Mouse (Mus musculus) embryonic facial prominence, embryonic 12.5 days (tissue): ENCODE measurements around the gene 4930564D02Rik. TPM values are rescaled to one million over a fixed set of nuclear protein-coding genes. Genes with fewer than 3 reads are reported as not detected.

Experiments
- ATAC-seq: fragments of 200-750 bp; cut with Nextera tagmentation; 2 replicates; pipeline ENCODE4 v1.8.0; 2017; ENCODE audit not compliant: insufficient number of reproducible peaks, insufficient read depth, low FRiP score, low TSS enrichment
- H3K27ac ChIP-seq: fragments of 300-500 bp; sonication (generic); 2 replicates; pipeline ENCODE4 v1.5.1; 2016; ENCODE audit warnings: mild to moderate bottlenecking
- H3K27me3 ChIP-seq: fragments of 300-500 bp; sonication (generic); 2 replicates; pipeline ENCODE4 v1.6.1; 2016; ENCODE audit warnings: mild to moderate bottlenecking, moderate library complexity
- H3K36me3 ChIP-seq: fragments of 300-500 bp; sonication (generic); 2 replicates; pipeline ENCODE4 v1.6.1; 2016; ENCODE audit warnings: mild to moderate bottlenecking
- H3K4me1 ChIP-seq: fragments of 300-500 bp; sonication (generic); 2 replicates; pipeline ENCODE4 v1.6.1; 2016
- H3K4me2 ChIP-seq: fragments of 300-500 bp; sonication (generic); replicated peaks from 2 replicates; pipeline ENCODE4 v1.6.1; 2016; ENCODE audit warnings: mild to moderate bottlenecking, moderate library complexity
- H3K4me3 ChIP-seq: fragments of 300-500 bp; sonication (generic); 2 replicates; pipeline ENCODE4 v1.5.1; 2016; ENCODE audit warnings: mild to moderate bottlenecking
- H3K9ac ChIP-seq: fragments of 300-500 bp; sonication (generic); 2 replicates; pipeline ENCODE4 v1.6.1; 2016; ENCODE audit warnings: mild to moderate bottlenecking, moderate library complexity
- H3K9me3 ChIP-seq: fragments of 300-500 bp; sonication (generic); 2 replicates; pipeline ENCODE4 v1.6.1; 2016; ENCODE audit warnings: mild to moderate bottlenecking, moderate library complexity
- WGBS: fragments of 180-500 bp; shearing (Covaris S2); methylation state at CpG from one replicate; pipeline ENCODE4 v1.1.7; 2016; 5-methylcytosine and 5-hydroxymethylcytosine counted together
- polyA plus RNA-seq: library from polyadenylated mRNA; unstranded; fragments of >200 nt; fragmentation: Nextera tagmentation; extraction: Ambion mirVana; gene quantifications from 2 replicates; pipeline ENCODE4 v1.2.1, GENCODE M21; 2016

4930564D02Rik gene
- polyA plus RNA-seq, 1 experiment from 2014 or later, result not detected

GRCm38 (mm10) chr3:105060992-105061391, 5.7 kb upstream of the 4930564D02Rik start:
- whole genome bisulfite sequencing, result 26% methylated on average over 6 of the region's 6 CpGs
- no peaks in the 10 kb centered on the region for H3K36me3 ChIP-seq
- ATAC-seq, result no peak
- H3K4me3 ChIP-seq, result no peak overlapping the region
- H3K27me3 ChIP-seq, result no peaks in the 10 kb centered on the region; the same call in 1 of the 2 replicates
- H3K4me2 ChIP-seq, result no peak overlapping the region
- peak overlapping the region; percentile 51; the same call in 1 of the 2 replicates for H3K27ac ChIP-seq
- no peak overlapping the region for H3K9ac ChIP-seq
- H3K4me1 ChIP-seq, result no peaks in the 10 kb centered on the region
- H3K9me3 ChIP-seq, result no peaks in the 10 kb centered on the region

- no peak for ATAC-seq
- H3K4me1 ChIP-seq, result no peaks in the 10 kb centered on the region
- H3K4me2 ChIP-seq, result no peak overlapping the region
- no peak overlapping the region for H3K4me3 ChIP-seq
- H3K9me3 ChIP-seq, result no peaks in the 10 kb centered on the region
- H3K27ac ChIP-seq, result 0 out of 2 replicates have a peak overlapping the region, but pooled peaks have one; percentile 19
- H3K27me3 ChIP-seq, result no peaks in the 10 kb centered on the region; the same call in 1 of the 2 replicates
- WGBS, result 69% methylated on average over 3 of the region's 3 CpGs
- H3K36me3 ChIP-seq, result no peaks in the 10 kb centered on the region
- H3K9ac ChIP-seq, result no peak overlapping the region
These were observed 5.1 kb upstream of the 4930564D02Rik start for GRCm38 (mm10) chr3:105061496-105061895.

- no peaks in the 10 kb centered on the region; the same call in 1 of the 2 replicates for H3K27me3 ChIP-seq
- no peak overlapping the region for H3K9ac ChIP-seq
- no peaks in the 10 kb centered on the region for H3K9me3 ChIP-seq
- H3K27ac ChIP-seq, result no peak overlapping the region
- H3K4me2 ChIP-seq, result no peak overlapping the region
- H3K4me3 ChIP-seq, result no peak overlapping the region
- H3K4me1 ChIP-seq, result no peaks in the 10 kb centered on the region
- no peak for ATAC-seq
- WGBS, result 50% methylated on average over 1 of the region's 1 CpGs
- H3K36me3 ChIP-seq, result no peaks in the 10 kb centered on the region
These were observed 4.7 kb upstream of the 4930564D02Rik start for GRCm38 (mm10) chr3:105061991-105062390.

- Histone ChIP-seq H3K4me1 (no peaks in the 10 kb centered on the region), H3K4me2 (no peak overlapping the region), H3K9ac (no peak overlapping the region), H3K27me3 (no peaks in the 10 kb centered on the region; the same call in 1 of the 2 replicates), H3K9me3 (no peaks in the 10 kb centered on the region), H3K4me3 (no peak overlapping the region), H3K27ac (no peak overlapping the region), H3K36me3 (no peaks in the 10 kb centered on the region)
- 83% methylated on average over 9 of the region's 9 CpGs for WGBS
- no peak for ATAC-seq
These were observed 4.0 kb upstream of the 4930564D02Rik start for GRCm38 (mm10) chr3:105062676-105063075.

- Histone ChIP-seq H3K27me3 (no peaks in the 10 kb centered on the region), H3K4me1 (peaks cover 6% of the 10 kb centered on the region; the same call in 1 of the 2 replicates), H3K4me3 (no peak overlapping the region), H3K36me3 (no peaks in the 10 kb centered on the region), H3K4me2 (no peak overlapping the region), H3K9ac (no peak overlapping the region), H3K9me3 (no peaks in the 10 kb centered on the region), H3K27ac (no peak overlapping the region)
- no peak for ATAC-seq
- 34% methylated on average over 8 of the region's 8 CpGs for WGBS
These were observed 3.9 kb downstream of the 4930564D02Rik start for GRCm38 (mm10) chr3:105070553-105070952.

- 90% methylated on average over 5 of the region's 5 CpGs for WGBS
- H3K9ac ChIP-seq, result no peak overlapping the region
- no peaks in the 10 kb centered on the region for H3K36me3 ChIP-seq
- H3K4me3 ChIP-seq, result no peak overlapping the region
- H3K27ac ChIP-seq, result no peak overlapping the region
- H3K4me1 ChIP-seq, result peaks cover 6% of the 10 kb centered on the region; the same call in 1 of the 2 replicates
- H3K27me3 ChIP-seq, result no peaks in the 10 kb centered on the region
- ATAC-seq, result no peak
- H3K4me2 ChIP-seq, result no peak overlapping the region
- H3K9me3 ChIP-seq, result no peaks in the 10 kb centered on the region
These were observed 4.6 kb downstream of the 4930564D02Rik start for GRCm38 (mm10) chr3:105071251-105071650.

GRCm38 (mm10) chr3:105072536-105072935, 5.9 kb downstream of the 4930564D02Rik start:
- H3K4me3 ChIP-seq, result no peak overlapping the region
- H3K9me3 ChIP-seq, result no peaks in the 10 kb centered on the region
- WGBS, result 86% methylated on average over 10 of the region's 10 CpGs
- H3K9ac ChIP-seq, result no peak overlapping the region
- H3K27me3 ChIP-seq, result no peaks in the 10 kb centered on the region
- no peak overlapping the region for H3K27ac ChIP-seq
- H3K4me2 ChIP-seq, result no peak overlapping the region
- H3K4me1 ChIP-seq, result peaks cover 6% of the 10 kb centered on the region; the same call in 1 of the 2 replicates
- H3K36me3 ChIP-seq, result no peaks in the 10 kb centered on the region
- no peak for ATAC-seq

GRCm38 (mm10) chr3:105075796-105076195, 9.2 kb downstream of the 4930564D02Rik start:
- Histone ChIP-seq H3K36me3 (no peaks in the 10 kb centered on the region), H3K4me3 (no peak overlapping the region), H3K27me3 (no peaks in the 10 kb centered on the region), H3K9me3 (no peaks in the 10 kb centered on the region), H3K27ac (no peak overlapping the region), H3K9ac (no peak overlapping the region), H3K4me2 (no peak overlapping the region), H3K4me1 (0 out of 2 replicates have a peak, but pooled peaks cover 2% of the 10 kb centered on the region)
- ATAC-seq, result no peak
- 93% methylated on average over 5 of the region's 5 CpGs for WGBS

- no peaks in the 10 kb centered on the region for H3K36me3 ChIP-seq
- no peaks in the 10 kb centered on the region for H3K27me3 ChIP-seq
- ATAC-seq, result peak; percentile 90
- no peak overlapping the region for H3K9ac ChIP-seq
- H3K27ac ChIP-seq, result no peak overlapping the region
- no peak overlapping the region for H3K4me2 ChIP-seq
- no peaks in the 10 kb centered on the region for H3K9me3 ChIP-seq
- no peak overlapping the region for H3K4me3 ChIP-seq
- 23% methylated on average over 7 of the region's 7 CpGs for WGBS
- H3K4me1 ChIP-seq, result 0 out of 2 replicates have a peak, but pooled peaks cover 2% of the 10 kb centered on the region
These were observed 11.7 kb downstream of the 4930564D02Rik start for GRCm38 (mm10) chr3:105078231-105078826.

- H3K36me3 ChIP-seq, result no peaks in the 10 kb centered on the region
- no peak overlapping the region for H3K27ac ChIP-seq
- H3K9me3 ChIP-seq, result no peaks in the 10 kb centered on the region
- H3K9ac ChIP-seq, result no peak overlapping the region
- no peaks in the 10 kb centered on the region for H3K4me1 ChIP-seq
- H3K27me3 ChIP-seq, result no peaks in the 10 kb centered on the region
- no peak for ATAC-seq
- no peak overlapping the region for H3K4me3 ChIP-seq
- 52% methylated on average over 3 of the region's 3 CpGs for WGBS
- no peak overlapping the region for H3K4me2 ChIP-seq
These were observed 20.7 kb downstream of the 4930564D02Rik start for GRCm38 (mm10) chr3:105087344-105087743.

- Histone ChIP-seq H3K4me1 (no peaks in the 10 kb centered on the region), H3K27ac (no peak overlapping the region), H3K4me3 (no peak overlapping the region), H3K9ac (no peak overlapping the region), H3K4me2 (no peak overlapping the region), H3K9me3 (no peaks in the 10 kb centered on the region), H3K27me3 (no peaks in the 10 kb centered on the region), H3K36me3 (no peaks in the 10 kb centered on the region)
- 84% methylated on average over 2 of the region's 2 CpGs for WGBS
- ATAC-seq, result no peak
These were observed 22.0 kb downstream of the 4930564D02Rik start for GRCm38 (mm10) chr3:105088638-105089037.

- H3K9ac ChIP-seq, result no peak overlapping the region
- H3K27me3 ChIP-seq, result no peaks in the 10 kb centered on the region
- no peaks in the 10 kb centered on the region for H3K36me3 ChIP-seq
- WGBS, result 86% methylated on average over 7 of the region's 7 CpGs
- H3K9me3 ChIP-seq, result no peaks in the 10 kb centered on the region
- no peak overlapping the region for H3K4me3 ChIP-seq
- no peak overlapping the region for H3K4me2 ChIP-seq
- ATAC-seq, result no peak
- H3K27ac ChIP-seq, result no peak overlapping the region
- H3K4me1 ChIP-seq, result no peaks in the 10 kb centered on the region
These were observed 23.5 kb downstream of the 4930564D02Rik start for GRCm38 (mm10) chr3:105090147-105090546.
